Mouse (Mus musculus): ENCODE data around the gene Zfp36l2. TPM values are rescaled to one million over a fixed set of nuclear protein-coding genes. Genes with fewer than 3 reads are reported as not detected.

Gene Zfp36l2
- polyA plus RNA-seq, 1 experiment from 2014 or later = 14.0 TPM

DNA sequence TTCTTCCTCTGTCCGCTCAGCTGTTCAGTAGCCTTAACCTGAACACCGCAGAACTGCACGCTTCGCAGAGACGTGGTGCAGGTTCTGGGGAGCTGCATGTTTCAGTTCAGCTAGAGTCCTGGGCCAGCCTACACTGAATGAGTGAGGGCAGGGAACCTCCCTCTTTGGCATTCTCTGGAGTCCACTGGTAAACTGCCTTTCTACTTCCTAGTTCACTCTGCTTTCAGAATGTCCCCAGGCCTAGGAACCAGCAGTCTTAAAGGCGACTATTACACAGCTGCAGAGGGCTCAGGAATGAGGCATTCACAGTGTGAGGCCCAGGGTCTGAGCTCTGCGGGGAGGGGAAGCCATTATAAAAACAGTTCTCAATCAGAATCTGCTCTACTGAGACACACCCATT is 15.6 kb upstream of the Zfp36l2 start:
- Histone ChIP-seq H3K36me3 (ENCODE audit: control insufficient read depth, insufficient read depth, low read length) (no peaks in the 10 kb centered on the region), H3K4me3 (ENCODE audit: low read depth, low read length) (no peak overlapping the region), H3K27me3 (ENCODE audit: control insufficient read depth, insufficient read depth, low read length) (no peaks in the 10 kb centered on the region), H3K4me2 (ENCODE audit: low read depth) (no peak overlapping the region), H3K9ac (ENCODE audit: low read length) (no peak overlapping the region), H3K4me1 (ENCODE audit: control insufficient read depth, insufficient read depth, low read length) (no peaks in the 10 kb centered on the region), H3K27ac (ENCODE audit: low read depth, low read length) (no peak overlapping the region), H3K9me3 (ENCODE audit: control insufficient read depth, low read length) (no peaks in the 10 kb centered on the region)
- DNase-seq (ENCODE audit: low spot score) = no peak
- 52% methylated on average over 7 of the region's 7 CpGs for WGBS
- no peak for ATAC-seq (ENCODE audit: insufficient read depth, low FRiP score, low TSS enrichment)

- H3K27me3 ChIP-seq (ENCODE audit: control insufficient read depth, insufficient read depth, low read length) = no peaks in the 10 kb centered on the region
- H3K9ac ChIP-seq (ENCODE audit: low read length) = no peak overlapping the region
- WGBS = 92% methylated on average over 5 of the region's 5 CpGs
- H3K4me3 ChIP-seq (ENCODE audit: low read depth, low read length) = no peak overlapping the region
- DNase-seq (ENCODE audit: low spot score) = no peak
- ATAC-seq (ENCODE audit: insufficient read depth, low FRiP score, low TSS enrichment) = no peak
- H3K27ac ChIP-seq (ENCODE audit: low read depth, low read length) = no peak overlapping the region
- no peaks in the 10 kb centered on the region for H3K9me3 ChIP-seq (ENCODE audit: control insufficient read depth, low read length)
- H3K36me3 ChIP-seq (ENCODE audit: control insufficient read depth, insufficient read depth, low read length) = no peaks in the 10 kb centered on the region
- no peak overlapping the region for H3K4me2 ChIP-seq (ENCODE audit: low read depth)
- H3K4me1 ChIP-seq (ENCODE audit: control insufficient read depth, insufficient read depth, low read length) = peaks cover 5% of the 10 kb centered on the region; the same call in 1 of the 2 replicates
Measured at GRCm38 (mm10) chr17:84201183-84201582, 13.4 kb upstream of the Zfp36l2 start.

GRCm38 (mm10) chr17:84197912-84198344 is 10.2 kb upstream of the Zfp36l2 start:
- DNase-seq (ENCODE audit: low spot score) (no peak), ATAC-seq (ENCODE audit: insufficient read depth, low FRiP score, low TSS enrichment) (no peak)
- Histone ChIP-seq H3K4me1 (ENCODE audit: control insufficient read depth, insufficient read depth, low read length) (peaks cover 5% of the 10 kb centered on the region; the same call in 1 of the 2 replicates), H3K9ac (ENCODE audit: low read length) (no peak overlapping the region), H3K4me2 (ENCODE audit: low read depth) (no peak overlapping the region), H3K4me3 (ENCODE audit: low read depth, low read length) (no peak overlapping the region), H3K27ac (ENCODE audit: low read depth, low read length) (no peak overlapping the region), H3K9me3 (ENCODE audit: control insufficient read depth, low read length) (no peaks in the 10 kb centered on the region), H3K27me3 (ENCODE audit: control insufficient read depth, insufficient read depth, low read length) (no peaks in the 10 kb centered on the region), H3K36me3 (ENCODE audit: control insufficient read depth, insufficient read depth, low read length) (no peaks in the 10 kb centered on the region)
- WGBS = 53% methylated on average over 4 of the region's 4 CpGs

- DNase-seq (ENCODE audit: low spot score) = no peak
- no peak overlapping the region for H3K27ac ChIP-seq (ENCODE audit: low read depth, low read length)
- ATAC-seq (ENCODE audit: insufficient read depth, low FRiP score, low TSS enrichment) = no peak
- no peak overlapping the region for H3K4me3 ChIP-seq (ENCODE audit: low read depth, low read length)
- no peaks in the 10 kb centered on the region for H3K9me3 ChIP-seq (ENCODE audit: control insufficient read depth, low read length)
- H3K4me2 ChIP-seq (ENCODE audit: low read depth) = no peak overlapping the region
- no peak overlapping the region; the same call in 1 of the 2 replicates for H3K9ac ChIP-seq (ENCODE audit: low read length)
- H3K36me3 ChIP-seq (ENCODE audit: control insufficient read depth, insufficient read depth, low read length) = no peaks in the 10 kb centered on the region
- peaks cover 5% of the 10 kb centered on the region; the same call in 1 of the 2 replicates for H3K4me1 ChIP-seq (ENCODE audit: control insufficient read depth, insufficient read depth, low read length)
- H3K27me3 ChIP-seq (ENCODE audit: control insufficient read depth, insufficient read depth, low read length) = no peaks in the 10 kb centered on the region
Measured at GRCm38 (mm10) chr17:84196329-84196728, 8.6 kb upstream of the Zfp36l2 start.

DNA sequence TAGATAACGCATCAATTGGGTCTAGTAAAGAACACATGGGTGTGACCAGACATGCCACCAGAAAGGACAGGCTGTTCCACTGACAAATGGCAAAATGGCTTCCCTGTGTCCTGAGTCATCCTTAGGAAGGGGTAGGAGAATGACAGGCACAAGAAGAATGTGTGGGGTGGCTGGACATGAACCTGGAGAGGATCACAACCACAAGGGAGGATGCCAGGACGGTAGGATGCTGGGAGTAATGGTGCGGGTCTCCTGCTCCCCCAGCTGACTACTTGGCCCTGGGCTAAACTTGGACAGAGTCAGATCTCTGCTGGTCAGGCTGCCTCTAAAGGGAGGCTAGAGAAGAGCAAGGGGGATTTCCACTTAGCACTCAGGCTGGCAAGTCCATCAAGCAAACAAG is 8.1 kb upstream of the Zfp36l2 start:
- no peak overlapping the region for H3K9ac ChIP-seq (ENCODE audit: low read length)
- H3K36me3 ChIP-seq (ENCODE audit: control insufficient read depth, insufficient read depth, low read length) = no peaks in the 10 kb centered on the region
- no peak overlapping the region for H3K4me3 ChIP-seq (ENCODE audit: low read depth, low read length)
- no peak overlapping the region for H3K27ac ChIP-seq (ENCODE audit: low read depth, low read length)
- no peaks in the 10 kb centered on the region for H3K9me3 ChIP-seq (ENCODE audit: control insufficient read depth, low read length)
- H3K4me1 ChIP-seq (ENCODE audit: control insufficient read depth, insufficient read depth, low read length) = peaks cover 5% of the 10 kb centered on the region; the same call in 1 of the 2 replicates
- no peak overlapping the region for H3K4me2 ChIP-seq (ENCODE audit: low read depth)
- no peaks in the 10 kb centered on the region for H3K27me3 ChIP-seq (ENCODE audit: control insufficient read depth, insufficient read depth, low read length)
- DNase-seq (ENCODE audit: low spot score) (no peak), ATAC-seq (ENCODE audit: insufficient read depth, low FRiP score, low TSS enrichment) (no peak)
- WGBS = 88% methylated on average over 3 of the region's 3 CpGs

DNA sequence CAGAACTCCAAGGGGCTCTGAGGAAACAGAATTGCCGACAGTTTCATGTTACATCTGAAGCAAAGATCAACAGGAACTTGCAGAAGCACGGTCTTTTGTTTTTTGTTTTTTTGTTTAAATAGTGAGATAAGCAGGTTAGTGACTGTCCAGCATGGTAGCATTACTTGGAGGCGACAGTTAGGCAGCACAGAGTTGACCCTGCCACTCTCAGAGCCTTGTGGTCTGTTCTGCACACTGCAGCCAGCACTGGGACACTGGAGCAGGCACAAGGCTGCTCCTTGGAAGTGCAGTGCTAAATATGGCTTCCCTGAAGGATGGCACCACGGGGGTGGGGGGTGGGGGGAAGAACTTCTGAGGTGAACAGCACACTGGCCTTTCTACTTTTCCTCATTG is 7.3 kb upstream of the Zfp36l2 start:
- DNase-seq (ENCODE audit: low spot score) = no peak
- Histone ChIP-seq H3K4me3 (ENCODE audit: low read depth, low read length) (no peak overlapping the region), H3K9me3 (ENCODE audit: control insufficient read depth, low read length) (no peaks in the 10 kb centered on the region), H3K27me3 (ENCODE audit: control insufficient read depth, insufficient read depth, low read length) (no peaks in the 10 kb centered on the region), H3K4me2 (ENCODE audit: low read depth) (no peak overlapping the region), H3K4me1 (ENCODE audit: control insufficient read depth, insufficient read depth, low read length) (peaks cover 5% of the 10 kb centered on the region; the same call in 1 of the 2 replicates), H3K36me3 (ENCODE audit: control insufficient read depth, insufficient read depth, low read length) (no peaks in the 10 kb centered on the region), H3K27ac (ENCODE audit: low read depth, low read length) (no peak overlapping the region), H3K9ac (ENCODE audit: low read length) (no peak overlapping the region)
- 50% methylated on average over 4 of the region's 4 CpGs for WGBS
- ATAC-seq (ENCODE audit: insufficient read depth, low FRiP score, low TSS enrichment) = no peak

DNA sequence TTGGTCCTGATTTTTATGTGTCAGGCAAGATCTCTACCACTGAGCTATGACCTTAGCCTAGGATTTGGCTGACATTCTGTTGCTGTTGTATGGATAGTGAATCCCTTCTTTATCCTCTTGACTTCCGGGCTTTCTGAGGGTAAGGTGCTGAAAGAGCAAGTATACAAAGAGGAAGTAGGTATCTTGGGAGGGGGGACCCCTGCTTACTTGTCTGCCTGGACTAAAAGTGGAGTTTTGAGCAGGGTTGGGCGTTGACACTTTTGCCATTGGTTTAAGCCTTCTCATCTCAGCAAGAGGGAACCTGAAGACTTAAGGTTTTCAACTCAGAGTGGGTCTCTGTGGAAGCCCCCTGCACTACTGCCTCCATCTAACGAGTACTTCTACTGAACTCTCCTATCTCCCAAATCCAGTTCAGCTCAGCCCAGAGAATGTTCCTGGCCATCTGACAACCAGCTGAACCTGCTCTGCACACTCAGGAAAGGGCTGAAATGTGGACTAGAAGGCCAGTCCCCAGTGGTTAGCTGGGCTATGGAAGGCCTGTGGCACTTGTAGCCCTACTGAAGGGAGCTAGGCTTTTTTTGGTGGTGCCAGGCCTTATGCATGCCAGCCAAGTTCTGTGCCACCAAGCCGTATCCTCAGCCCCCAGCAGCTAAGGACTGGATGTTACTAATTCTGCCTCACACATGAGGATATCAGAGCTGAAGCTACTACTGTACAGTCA is 6.7 kb upstream of the Zfp36l2 start:
- Histone ChIP-seq H3K9ac (ENCODE audit: low read length) (no peak overlapping the region), H3K36me3 (ENCODE audit: control insufficient read depth, insufficient read depth, low read length) (no peaks in the 10 kb centered on the region), H3K4me3 (ENCODE audit: low read depth, low read length) (no peak overlapping the region), H3K4me2 (ENCODE audit: low read depth) (no peak overlapping the region), H3K9me3 (ENCODE audit: control insufficient read depth, low read length) (no peaks in the 10 kb centered on the region), H3K27ac (ENCODE audit: low read depth, low read length) (no peak overlapping the region), H3K4me1 (ENCODE audit: control insufficient read depth, insufficient read depth, low read length) (peaks cover 5% of the 10 kb centered on the region; the same call in 1 of the 2 replicates), H3K27me3 (ENCODE audit: control insufficient read depth, insufficient read depth, low read length) (no peaks in the 10 kb centered on the region)
- 81% methylated on average over 4 of the region's 4 CpGs for WGBS
- no peak for ATAC-seq (ENCODE audit: insufficient read depth, low FRiP score, low TSS enrichment)
- no peak for DNase-seq (ENCODE audit: low spot score)

GRCm38 (mm10) chr17:84193411-84193810 is 5.7 kb upstream of the Zfp36l2 start:
- WGBS = 93% methylated on average over 9 of the region's 9 CpGs
- Histone ChIP-seq H3K4me2 (ENCODE audit: low read depth) (no peak overlapping the region), H3K4me3 (ENCODE audit: low read depth, low read length) (no peak overlapping the region), H3K4me1 (ENCODE audit: control insufficient read depth, insufficient read depth, low read length) (peaks cover 14% of the 10 kb centered on the region), H3K36me3 (ENCODE audit: control insufficient read depth, insufficient read depth, low read length) (no peaks in the 10 kb centered on the region), H3K27ac (ENCODE audit: low read depth, low read length) (no peak overlapping the region), H3K9ac (ENCODE audit: low read length) (no peak overlapping the region), H3K9me3 (ENCODE audit: control insufficient read depth, low read length) (no peaks in the 10 kb centered on the region), H3K27me3 (ENCODE audit: control insufficient read depth, insufficient read depth, low read length) (no peaks in the 10 kb centered on the region)
- no peak for ATAC-seq (ENCODE audit: insufficient read depth, low FRiP score, low TSS enrichment)
- DNase-seq (ENCODE audit: low spot score) = no peak

DNA sequence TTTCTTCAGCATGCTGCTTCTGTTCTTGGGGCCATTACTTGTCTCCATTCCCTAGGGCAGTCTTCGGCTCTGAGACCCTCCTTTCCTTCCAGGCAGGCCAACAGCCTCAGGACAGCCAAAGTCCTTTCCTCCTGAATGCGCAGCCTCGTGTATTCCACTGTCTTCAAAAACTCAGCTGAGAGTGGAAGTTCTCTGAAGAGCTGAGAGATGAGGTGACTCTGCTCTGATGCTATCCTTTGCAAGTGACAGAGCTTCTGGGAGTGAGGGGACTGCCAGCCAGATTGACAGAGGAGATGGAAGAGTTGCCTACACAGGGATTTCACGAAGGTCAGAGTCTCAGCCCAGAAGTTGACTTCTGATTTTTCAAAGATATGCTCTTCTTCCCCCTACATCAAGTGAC is 4.2 kb upstream of the Zfp36l2 start:
- no peak overlapping the region for H3K9ac ChIP-seq (ENCODE audit: low read length)
- WGBS = 90% methylated on average over 4 of the region's 4 CpGs
- DNase-seq (ENCODE audit: low spot score) = no peak

More for the DNA sequence above, 4.2 kb upstream of the Zfp36l2 start:
- ATAC-seq (ENCODE audit: insufficient read depth, low FRiP score, low TSS enrichment) = no peak
- no peak overlapping the region for H3K4me2 ChIP-seq (ENCODE audit: low read depth)
- H3K36me3 ChIP-seq (ENCODE audit: control insufficient read depth, insufficient read depth, low read length) = no peaks in the 10 kb centered on the region
- no peak overlapping the region for H3K27ac ChIP-seq (ENCODE audit: low read depth, low read length)
- H3K4me3 ChIP-seq (ENCODE audit: low read depth, low read length) = no peak overlapping the region
- H3K27me3 ChIP-seq (ENCODE audit: control insufficient read depth, insufficient read depth, low read length) = no peaks in the 10 kb centered on the region
- no peaks in the 10 kb centered on the region for H3K9me3 ChIP-seq (ENCODE audit: control insufficient read depth, low read length)
- H3K4me1 ChIP-seq (ENCODE audit: control insufficient read depth, insufficient read depth, low read length) = peaks cover 11% of the 10 kb centered on the region

Measured in neural tube, embryonic 11.5 days (tissue).